Mouse (Mus musculus) heart, embryonic 14.5 days (tissue): ENCODE measurements at regions not wholly inside any gene's neighbourhood (a gene's known extent, or its start where the extent isn't known, plus 50 kb on each side); places are given as distances from the start of the nearest gene placed in this dataset.

Experiments used
- ATAC-seq: fragments of 200-750 bp; cut with Nextera tagmentation; 2 replicates; pipeline ENCODE4 v1.8.0; 2017; ENCODE audit warnings: low read depth, moderate TSS enrichment; ENCODE audit not compliant: insufficient number of reproducible peaks, insufficient read depth, low FRiP score
- H3K27ac ChIP-seq, 2 experiments: fragments of 200-500 bp in 1 of 2; fragments of 300-500 bp in 1 of 2; sonication (generic) in 1 of 2; replicated peaks in 1 of 2; 2 replicates each; pipeline ENCODE4 v1.5.1; 2012 to 2014; ENCODE audit warnings: low read depth in 2 of 2, low read length in 2 of 2, control low read depth in 1 of 2, mild to moderate bottlenecking in 1 of 2, mixed read lengths in 1 of 2; ENCODE audit not compliant: control insufficient read depth in 1 of 2, insufficient read depth in 1 of 2
- H3K27me3 ChIP-seq: fragments of 300-500 bp; sonication (generic); 2 replicates; pipeline ENCODE4 v1.6.1; 2014; ENCODE audit warnings: mild to moderate bottlenecking, low read length, control low read depth; ENCODE audit not compliant: control insufficient read depth, insufficient read depth
- H3K36me3 ChIP-seq: fragments of 300-500 bp; sonication (generic); 2 replicates; pipeline ENCODE4 v1.6.1; 2014; ENCODE audit warnings: mild to moderate bottlenecking, control low read depth, low read length, mixed read lengths; ENCODE audit not compliant: control insufficient read depth, insufficient read depth
- H3K4me1 ChIP-seq, 2 experiments: fragments of 200-500 bp in 1 of 2; fragments of 300-500 bp in 1 of 2; sonication (generic) in 1 of 2; 2 replicates each; pipeline ENCODE4 v1.6.1; 2012 to 2014; ENCODE audit warnings: low read length in 2 of 2, control low read depth in 1 of 2, mixed read lengths in 1 of 2; ENCODE audit not compliant: control insufficient read depth in 2 of 2, insufficient read depth in 2 of 2
- H3K4me2 ChIP-seq: fragments of 300-500 bp; sonication (generic); 2 replicates; pipeline ENCODE4 v1.6.1; 2014; ENCODE audit warnings: mild to moderate bottlenecking, low read length
- H3K4me3 ChIP-seq, 2 experiments: fragments of 200-500 bp in 1 of 2; fragments of 300-500 bp in 1 of 2; sonication (generic) in 1 of 2; 2 replicates each; pipeline ENCODE4 v1.5.1; 2012 to 2014; ENCODE audit warnings: low read length in 2 of 2, mild to moderate bottlenecking in 2 of 2, control low read depth in 1 of 2, low read depth in 1 of 2, moderate library complexity in 1 of 2; ENCODE audit not compliant: control insufficient read depth in 1 of 2, insufficient read depth in 1 of 2
- H3K9ac ChIP-seq: fragments of 300-500 bp; sonication (generic); 2 replicates; pipeline ENCODE4 v1.6.1; 2014; ENCODE audit warnings: mild to moderate bottlenecking, low read length
- H3K9me3 ChIP-seq: fragments of 300-500 bp; sonication (generic); 2 replicates; pipeline ENCODE4 v1.6.1; 2016; ENCODE audit warnings: low read length, control low read depth; ENCODE audit not compliant: control insufficient read depth
- WGBS: fragments of 180-500 bp; shearing (Covaris S2); extraction: QIAGEN DNeasy Blood & Tissue Kit; methylation state at CpG from one replicate; pipeline ENCODE4 v1.1.7; 2014; 5-methylcytosine and 5-hydroxymethylcytosine counted together

- WGBS, result 48% methylated on average over 4 of the region's 4 CpGs
- no peak for ATAC-seq
These were observed 156.6 kb downstream of the Tomm20 start for GRCm38 (mm10) chr8:126789076-126789475.

DNA sequence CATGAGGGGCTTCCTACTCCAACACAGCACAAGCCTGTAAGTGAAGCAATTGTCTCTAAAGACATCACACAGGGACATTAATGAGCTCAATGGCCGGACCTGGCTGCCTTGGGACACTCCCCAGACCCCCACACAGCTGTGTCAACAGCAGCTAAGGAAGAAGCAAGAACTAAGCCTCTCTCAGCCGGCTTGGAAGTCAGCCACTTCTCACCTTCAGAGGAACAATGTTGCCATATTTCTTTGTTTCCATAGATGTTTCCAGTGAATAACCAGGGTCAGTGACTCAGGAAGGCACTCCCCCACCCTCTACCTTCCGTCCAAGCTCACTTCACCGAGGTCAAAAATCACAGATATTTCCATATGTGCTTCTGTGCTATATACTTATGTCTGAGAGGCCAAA lies 157.0 kb downstream of the Tomm20 start:
- no peaks in the 10 kb centered on the region for H3K36me3 ChIP-seq
- peak; percentile 54 for ATAC-seq
- H3K4me2 ChIP-seq, result no peak overlapping the region
- H3K4me1 ChIP-seq, result peaks cover 0 to 3% of the 10 kb centered on the region in 2 experiments; a peak in 1 of 4 replicates
- H3K9ac ChIP-seq, result no peak overlapping the region
- 0 out of 2 replicates have a peak, but pooled peaks cover 6% of the 10 kb centered on the region for H3K9me3 ChIP-seq
- 43% methylated on average over 4 of the region's 4 CpGs for WGBS
- peak overlapping the region; percentile 59; a peak in 2 of 4 replicates for H3K27ac ChIP-seq
- no peak overlapping the region for H3K4me3 ChIP-seq
- H3K27me3 ChIP-seq, result no peaks in the 10 kb centered on the region

More at GRCm38 (mm10) chr8:126789076-126789475, 156.6 kb downstream of the Tomm20 start:
- H3K4me3 ChIP-seq, result no peak overlapping the region
- no peak overlapping the region for H3K9ac ChIP-seq
- H3K36me3 ChIP-seq, result no peaks in the 10 kb centered on the region
- no peak overlapping the region for H3K4me2 ChIP-seq
- no peaks in the 10 kb centered on the region for H3K27me3 ChIP-seq
- H3K4me1 ChIP-seq, result peaks cover 0 to 3% of the 10 kb centered on the region in 2 experiments; a peak in 1 of 4 replicates
- 0 out of 2 replicates have a peak, but pooled peaks cover 6% of the 10 kb centered on the region for H3K9me3 ChIP-seq
- H3K27ac ChIP-seq, result peak overlapping the region; percentile 54 to 59

GRCm38 (mm10) chr8:126787398-126787797 lies 158.2 kb downstream of the Tomm20 start:
- Histone ChIP-seq H3K27ac (no peak overlapping the region), H3K4me1 (peaks cover 0 to 3% of the 10 kb centered on the region in 2 experiments; a peak in 1 of 4 replicates), H3K27me3 (no peaks in the 10 kb centered on the region), H3K36me3 (no peaks in the 10 kb centered on the region), H3K9ac (no peak overlapping the region), H3K9me3 (0 out of 2 replicates have a peak, but pooled peaks cover 6% of the 10 kb centered on the region), H3K4me2 (no peak overlapping the region), H3K4me3 (no peak overlapping the region)
- WGBS, result 86% methylated on average over 8 of the region's 8 CpGs
- no peak for ATAC-seq

DNA sequence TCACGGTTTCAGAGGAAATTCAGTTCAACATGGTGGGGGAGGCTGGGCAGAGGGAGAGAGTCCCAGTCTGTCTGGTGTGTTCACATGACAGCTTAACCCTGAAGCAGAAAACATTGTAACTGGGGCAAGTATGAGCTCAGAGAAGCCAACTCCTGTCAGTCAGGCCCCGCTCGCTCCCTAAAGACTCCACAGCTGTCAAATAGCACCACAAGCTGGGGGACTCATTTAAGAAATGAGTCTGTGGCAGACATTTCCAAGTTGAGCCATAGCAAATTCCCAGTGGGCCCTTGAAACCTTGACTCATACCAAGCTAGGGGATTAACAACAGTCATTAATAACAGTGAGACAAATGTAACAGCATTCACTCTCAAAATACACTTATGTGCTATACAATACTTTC lies 160.4 kb downstream of the Tomm20 start:
- Histone ChIP-seq H3K9me3 (0 out of 2 replicates have a peak, but pooled peaks cover 6% of the 10 kb centered on the region), H3K4me2 (no peak overlapping the region), H3K36me3 (no peaks in the 10 kb centered on the region), H3K9ac (no peak overlapping the region), H3K27me3 (no peaks in the 10 kb centered on the region), H3K27ac (no peak overlapping the region), H3K4me3 (no peak overlapping the region), H3K4me1 (peaks cover 0 to 3% of the 10 kb centered on the region in 2 experiments; a peak in 1 of 4 replicates)
- 78% methylated on average over 3 of the region's 3 CpGs for WGBS
- ATAC-seq, result no peak

DNA sequence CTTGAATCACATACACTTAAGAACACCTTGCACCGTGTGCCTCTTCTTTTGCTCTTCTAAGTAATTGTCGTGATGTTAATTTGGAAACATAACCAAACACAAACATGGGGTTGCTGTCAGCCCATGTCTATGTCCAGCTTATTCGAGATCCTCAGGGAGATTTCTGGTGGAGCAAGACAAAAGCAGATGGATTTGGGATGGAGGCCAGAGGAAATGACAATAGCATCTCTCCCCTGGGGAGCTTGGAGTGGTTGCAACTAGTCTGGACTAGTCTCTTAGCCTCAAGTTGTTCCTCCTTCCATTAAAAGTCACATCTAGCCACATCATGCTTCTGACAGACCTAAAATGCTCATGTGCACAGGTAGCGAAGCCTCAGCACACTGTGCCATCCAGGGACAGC lies 161.0 kb downstream of the Tomm20 start:
- Histone ChIP-seq H3K9me3 (0 out of 2 replicates have a peak, but pooled peaks cover 6% of the 10 kb centered on the region), H3K9ac (no peak overlapping the region), H3K27me3 (no peaks in the 10 kb centered on the region), H3K36me3 (no peaks in the 10 kb centered on the region), H3K4me2 (no peak overlapping the region), H3K4me1 (peaks cover 0 to 3% of the 10 kb centered on the region in 2 experiments; a peak in 1 of 4 replicates), H3K27ac (no peak overlapping the region), H3K4me3 (no peak overlapping the region)
- no peak for ATAC-seq
- WGBS, result 77% methylated on average over 4 of the region's 4 CpGs

GRCm38 (mm10) chr8:126783703-126784440 lies 161.8 kb downstream of the Tomm20 start:
- Histone ChIP-seq H3K4me2 (no peak overlapping the region), H3K27me3 (no peaks in the 10 kb centered on the region), H3K36me3 (no peaks in the 10 kb centered on the region), H3K9ac (no peak overlapping the region), H3K9me3 (0 out of 2 replicates have a peak, but pooled peaks cover 6% of the 10 kb centered on the region), H3K4me1 (no peaks in the 10 kb centered on the region; a peak in 1 of 4 replicates), H3K27ac (no peak overlapping the region), H3K4me3 (no peak overlapping the region)
- ATAC-seq, result no peak
- 80% methylated on average over 12 of the region's 12 CpGs for WGBS

DNA sequence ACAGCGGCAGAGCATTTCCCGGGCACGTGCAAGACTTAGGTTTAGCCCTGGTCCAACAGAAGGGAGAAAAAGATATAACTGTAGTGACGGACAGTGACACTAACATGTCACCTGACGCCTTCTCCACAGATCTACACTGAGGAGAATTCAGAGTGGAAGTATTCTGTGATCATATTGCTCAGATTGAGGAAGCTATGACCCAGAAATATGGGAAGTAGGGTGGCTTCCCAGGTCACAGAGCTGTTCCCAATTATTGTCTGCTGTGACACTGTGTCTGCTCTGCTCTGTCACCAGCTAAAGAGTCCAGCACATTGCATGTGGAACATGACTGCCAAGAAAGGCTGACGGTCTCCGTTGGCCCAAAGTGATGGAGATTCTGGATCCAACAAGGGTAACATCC lies 167.0 kb downstream of the Tomm20 start:
- H3K27me3 ChIP-seq, result no peaks in the 10 kb centered on the region
- WGBS, result 83% methylated on average over 7 of the region's 7 CpGs
- H3K27ac ChIP-seq, result no peak overlapping the region
- no peaks in the 10 kb centered on the region for H3K9me3 ChIP-seq
- H3K4me1 ChIP-seq, result no peaks in the 10 kb centered on the region
- ATAC-seq, result no peak
- no peaks in the 10 kb centered on the region for H3K36me3 ChIP-seq
- H3K9ac ChIP-seq, result no peak overlapping the region
- H3K4me3 ChIP-seq, result no peak overlapping the region
- H3K4me2 ChIP-seq, result no peak overlapping the region
